Mouse (Mus musculus) lung, embryonic 16.5 days (tissue): ENCODE results near the gene Stag1. TPM values are rescaled to one million over a fixed set of nuclear protein-coding genes. Genes with fewer than 3 reads are reported as not detected.

ENCODE experiments used
- polyA plus RNA-seq: library from polyadenylated mRNA; unstranded; fragments of >200 nt; fragmentation: Nextera tagmentation; extraction: Ambion mirVana; gene quantifications from 2 replicates; pipeline ENCODE4 v1.2.1, GENCODE M21; 2015

The Stag1 gene
- polyA plus RNA-seq, 1 experiment from 2014 or later, result 40.0 TPM

Other genes starting within 250 kb of the Stag1 start
- gene Il20rb, start 111.0 kb upstream of the Stag1 start, polyA plus RNA-seq, result 1.5 TPM in 2 replicates
- 87.8 and 88.3 TPM in 2 replicates for gene Nck1, start 51.7 kb upstream of the Stag1 start, polyA plus RNA-seq
- 9.7 and 9.8 TPM in 2 replicates for gene Slc35g2, start 26.7 kb upstream of the Stag1 start, polyA plus RNA-seq